Mouse (Mus musculus) midbrain, postnatal 0 days (tissue): ENCODE data around the gene P2ry14. TPM values are rescaled to one million over a fixed set of nuclear protein-coding genes. Genes with fewer than 3 reads are reported as not detected.

ENCODE experiments used
- ATAC-seq: fragments of 200-750 bp; cut with Nextera tagmentation; 2 replicates; pipeline ENCODE4 v1.8.0; 2017; ENCODE audit warnings: moderate number of reproducible peaks, mild to moderate bottlenecking, moderate TSS enrichment, moderate library complexity; ENCODE audit not compliant: low FRiP score
- DNase-seq: peaks from one replicate; pipeline ENCODE4 v3.0.0-alpha.2; 2015; ENCODE audit warnings: low spot score
- H3K27ac ChIP-seq: fragments of 300-500 bp; sonication (generic); 2 replicates; pipeline ENCODE4 v1.5.1; 2014; ENCODE audit warnings: low read depth, mild to moderate bottlenecking, low read length, mixed read lengths
- H3K27me3 ChIP-seq: fragments of 300-500 bp; sonication (generic); 2 replicates; pipeline ENCODE4 v1.6.1; 2014; ENCODE audit warnings: low read length, control low read depth, mixed read lengths; ENCODE audit not compliant: insufficient read depth
- H3K36me3 ChIP-seq: fragments of 300-500 bp; sonication (generic); 2 replicates; pipeline ENCODE4 v1.6.1; 2014; ENCODE audit warnings: low read length, control low read depth, mixed read lengths; ENCODE audit not compliant: insufficient read depth
- H3K4me1 ChIP-seq: fragments of 300-500 bp; sonication (generic); 2 replicates; pipeline ENCODE4 v1.6.1; 2014; ENCODE audit warnings: mild to moderate bottlenecking, control low read depth, antibody characterized with exemption, low read length, mixed read lengths; ENCODE audit not compliant: insufficient read depth
- H3K4me2 ChIP-seq: fragments of 300-500 bp; sonication (generic); 2 replicates; pipeline ENCODE4 v1.6.1; 2014; ENCODE audit warnings: low read depth, mild to moderate bottlenecking, low read length, mixed read lengths; ENCODE audit not compliant: poor library complexity, severe bottlenecking
- H3K4me3 ChIP-seq: fragments of 300-500 bp; sonication (generic); 2 replicates; pipeline ENCODE4 v1.5.1; 2014; ENCODE audit warnings: low read depth, mild to moderate bottlenecking, low read length, moderate library complexity
- H3K9ac ChIP-seq: fragments of 300-500 bp; sonication (generic); replicated peaks from 2 replicates; pipeline ENCODE4 v1.6.1; 2014; ENCODE audit warnings: mild to moderate bottlenecking, low read length, moderate library complexity, mixed read lengths; ENCODE audit not compliant: poor library complexity, severe bottlenecking
- H3K9me3 ChIP-seq: fragments of 300-500 bp; sonication (generic); 2 replicates; pipeline ENCODE4 v1.6.1; 2016; ENCODE audit warnings: low read length, control low read depth
- CTCF ChIP-seq: IDR thresholded peaks from 2 replicates; pipeline ENCODE4 v1.5.1; 2016; ENCODE audit warnings: antibody characterized with exemption, mild to moderate bottlenecking
- WGBS: fragments of 180-500 bp; shearing (Covaris S2); extraction: QIAGEN DNeasy Blood & Tissue Kit; methylation state at CpG from one replicate; pipeline ENCODE4 v1.1.7; 2014; 5-methylcytosine and 5-hydroxymethylcytosine counted together
- polyA plus RNA-seq: library from polyadenylated mRNA; unstranded; fragments of >200 nt; fragmentation: Nextera tagmentation; extraction: Ambion mirVana; gene quantifications from 2 replicates; pipeline ENCODE4 v1.2.1, GENCODE M21; 2015
- total RNA-seq: library from RNA; depleted of rRNA; stranded (reverse); fragments of >200 nt; gene quantifications from 2 replicates; pipeline ENCODE4 v1.2.3, GENCODE M21; 2014

The P2ry14 gene
- total and polyA plus RNA-seq, 2 experiments from 2014 or later = 3.2 to 4.3 TPM

GRCm38 (mm10) chr3:59092702-59093101 lies 60.7 kb downstream of the P2ry14 start:
- Histone ChIP-seq H3K4me1 (no peaks in the 10 kb centered on the region), H3K27ac (no peak overlapping the region), H3K9me3 (no peaks in the 10 kb centered on the region), H3K36me3 (no peaks in the 10 kb centered on the region; the same call in 1 of the 2 replicates), H3K4me2 (no peak overlapping the region), H3K27me3 (no peaks in the 10 kb centered on the region), H3K9ac (no peak overlapping the region), H3K4me3 (no peak overlapping the region)
- DNase-seq = no peak
- no peak for ATAC-seq
- WGBS = 82% methylated on average over 11 of the region's 11 CpGs
- no peak for TF ChIP-seq CTCF

GRCm38 (mm10) chr3:59080919-59081318 lies 72.5 kb downstream of the P2ry14 start:
- 23% methylated on average over 7 of the region's 7 CpGs for WGBS
- Histone ChIP-seq H3K36me3 (peaks cover 5% of the 10 kb centered on the region), H3K4me1 (no peaks in the 10 kb centered on the region), H3K4me2 (no peak overlapping the region), H3K4me3 (no peak overlapping the region), H3K27me3 (no peaks in the 10 kb centered on the region), H3K9ac (no peak overlapping the region), H3K9me3 (no peaks in the 10 kb centered on the region), H3K27ac (no peak overlapping the region)
- no peak for TF ChIP-seq CTCF
- ATAC-seq (no peak), DNase-seq (no peak)

GRCm38 (mm10) chr3:59080293-59080916 lies 73.0 kb downstream of the P2ry14 start:
- ATAC-seq (no peak), DNase-seq (no peak)
- no peaks in the 10 kb centered on the region for H3K9me3 ChIP-seq
- H3K4me1 ChIP-seq = no peaks in the 10 kb centered on the region
- no peak overlapping the region for H3K4me3 ChIP-seq
- TF ChIP-seq CTCF = no peak
- H3K9ac ChIP-seq = no peak overlapping the region
- no peaks in the 10 kb centered on the region for H3K27me3 ChIP-seq
- peaks cover 5% of the 10 kb centered on the region for H3K36me3 ChIP-seq
- no peak overlapping the region for H3K4me2 ChIP-seq
- 36% methylated on average over 6 of the region's 6 CpGs for WGBS
- no peak overlapping the region for H3K27ac ChIP-seq

- no peak overlapping the region for H3K4me2 ChIP-seq
- DNase-seq (peak; percentile 64), ATAC-seq (no peak; the same call in 1 of the 2 replicates)
- peak; percentile 69 for TF ChIP-seq CTCF
- 45% methylated on average over 4 of the region's 4 CpGs for WGBS
- no peaks in the 10 kb centered on the region for H3K4me1 ChIP-seq
- peaks cover 5% of the 10 kb centered on the region for H3K36me3 ChIP-seq
- H3K9me3 ChIP-seq = no peaks in the 10 kb centered on the region
- H3K27me3 ChIP-seq = no peaks in the 10 kb centered on the region
- H3K9ac ChIP-seq = no peak overlapping the region
- H3K4me3 ChIP-seq = no peak overlapping the region
- no peak overlapping the region for H3K27ac ChIP-seq
Observed at GRCm38 (mm10) chr3:59079327-59079726, 74.1 kb downstream of the P2ry14 start.

GRCm38 (mm10) chr3:59078585-59078984 lies 74.8 kb downstream of the P2ry14 start:
- DNase-seq (no peak), ATAC-seq (no peak)
- H3K4me1 ChIP-seq = no peaks in the 10 kb centered on the region
- no peak overlapping the region for H3K27ac ChIP-seq
- H3K36me3 ChIP-seq = no peaks in the 10 kb centered on the region
- H3K27me3 ChIP-seq = no peaks in the 10 kb centered on the region
- TF ChIP-seq CTCF = no peak
- H3K9ac ChIP-seq = no peak overlapping the region
- 80% methylated on average over 11 of the region's 11 CpGs for WGBS
- no peak overlapping the region for H3K4me3 ChIP-seq
- no peak overlapping the region for H3K4me2 ChIP-seq
- H3K9me3 ChIP-seq = no peaks in the 10 kb centered on the region

- WGBS = 62% methylated on average over 4 of the region's 4 CpGs
- Histone ChIP-seq H3K4me3 (no peak overlapping the region), H3K4me1 (no peaks in the 10 kb centered on the region), H3K36me3 (no peaks in the 10 kb centered on the region), H3K4me2 (no peak overlapping the region), H3K9me3 (no peaks in the 10 kb centered on the region), H3K9ac (no peak overlapping the region), H3K27ac (no peak overlapping the region), H3K27me3 (no peaks in the 10 kb centered on the region)
- ATAC-seq = no peak
- DNase-seq = peak; percentile 32
- peak; percentile 74 for TF ChIP-seq CTCF
Observed at GRCm38 (mm10) chr3:59077278-59077677, 76.1 kb downstream of the P2ry14 start.
